Mouse (Mus musculus) left cerebral cortex, postnatal 4 days (tissue): Measurements from ENCODE around the gene Pex6. TPM values are rescaled to one million over a fixed set of nuclear protein-coding genes. Genes with fewer than 3 reads are reported as not detected.

ENCODE experiments used
- DNase-seq: peaks from one replicate; pipeline ENCODE4 v3.0.0-alpha.2; 2022
- intact Hi-C: fragments of 180-260 bp; cut with DNase I; formaldehyde crosslinking; loops from one replicate; pipeline ENCODE4 v1.15.1; 2025
- total RNA-seq, 2 experiments: library from RNA; stranded (reverse); gene quantifications; 2 replicates each; pipeline ENCODE4 v1.2.3; 2021

Pex6 gene
- total RNA-seq: 10 to 100 TPM; 30.9 to 32.0 TPM

- intact Hi-C loops: no loop called here
- peak; percentile 96 for DNase-seq
Observed at GRCm38 (mm10) chr17:46710959-46711597, at the start of gene Pex6. TSS of gene Pex6 (plus strand) at chr17:46711463.

GRCm38 (mm10) chr17:46661981-46662380, 49.3 kb upstream of the Pex6 start:
- intact Hi-C loops: no loop called here
- DNase-seq: no peak

GRCm38 (mm10) chr17:46662730-46663129, 48.5 kb upstream of the Pex6 start:
- intact Hi-C loops: no loop called here
- DNase-seq: peak; percentile 51

GRCm38 (mm10) chr17:46667712-46668111, 43.6 kb upstream of the Pex6 start:
- DNase-seq: no peak
- intact Hi-C loops: no loop called here

GRCm38 (mm10) chr17:46669911-46670310, 41.4 kb upstream of the Pex6 start:
- intact Hi-C loops: no loop called here
- DNase-seq: no peak

- DNase-seq: peak; percentile 89
- intact Hi-C loops: no loop called here
Observed at GRCm38 (mm10) chr17:46673850-46674529, 37.3 kb upstream of the Pex6 start, which contains the start of gene Rrp36. TSS of gene Rrp36 (minus strand) at chr17:46674352.

- DNase-seq: no peak
- intact Hi-C loops: no loop called here
Observed at GRCm38 (mm10) chr17:46674530-46675283, 36.6 kb upstream of the Pex6 start.

GRCm38 (mm10) chr17:46678416-46678815, 32.8 kb upstream of the Pex6 start, which contains the start of gene Mea1:
TSS of gene Mea1 (plus strand) at chr17:46678793.
- DNase-seq: no peak
- intact Hi-C loops: no loop called here

- DNase-seq: no peak
- intact Hi-C loops: no loop called here
Observed at GRCm38 (mm10) chr17:46678911-46679310, 32.4 kb upstream of the Pex6 start.

- intact Hi-C loops: no loop called here
Observed at GRCm38 (mm10) chr17:46679843-46680759, 31.2 kb upstream of the Pex6 start.

GRCm38 (mm10) chr17:46680760-46681373, 30.4 kb upstream of the Pex6 start, which contains the start of gene Klhdc3:
TSS of gene Klhdc3 (minus strand) at chr17:46680914.
- intact Hi-C loops: no loop called here
- DNase-seq: peak; percentile 100

More at GRCm38 (mm10) chr17:46679843-46680759, 31.2 kb upstream of the Pex6 start:
- DNase-seq: peak; percentile 69

- intact Hi-C loops: no loop called here
- no peak for DNase-seq
Observed at GRCm38 (mm10) chr17:46681466-46682118, 29.7 kb upstream of the Pex6 start.

- intact Hi-C loops: no loop called here
- DNase-seq: no peak
Observed at GRCm38 (mm10) chr17:46682654-46683389, 28.4 kb upstream of the Pex6 start.

GRCm38 (mm10) chr17:46685913-46686312, 25.4 kb upstream of the Pex6 start:
- intact Hi-C loops: no loop called here
- no peak for DNase-seq

- no peak for DNase-seq
- intact Hi-C loops: no loop called here
Observed at GRCm38 (mm10) chr17:46690665-46691064, 20.6 kb upstream of the Pex6 start.

GRCm38 (mm10) chr17:46691390-46691789, 19.9 kb upstream of the Pex6 start:
- DNase-seq: no peak
- intact Hi-C loops: no loop called here

GRCm38 (mm10) chr17:46694517-46695063, 16.7 kb upstream of the Pex6 start:
- no peak for DNase-seq
- intact Hi-C loops: no loop called here

- intact Hi-C loops: no loop called here
- no peak for DNase-seq
Observed at GRCm38 (mm10) chr17:46698515-46698914, 12.7 kb upstream of the Pex6 start.
